Mouse (Mus musculus) adrenal gland, adult 8-10 months (tissue): ENCODE results near the gene Gpr155. TPM values are rescaled to one million over a fixed set of nuclear protein-coding genes. Genes with fewer than 3 reads are reported as not detected.

Source experiments
- DNase-seq: peaks from one replicate; pipeline ENCODE4 v3.0.0; 2022
- total RNA-seq, 4 experiments: library from RNA; stranded (reverse); gene quantifications; 2 replicates each; pipeline ENCODE4 v1.2.4; 2022

Gpr155 gene
- total RNA-seq, 4 experiments from 2014 or later, result 8.5 to 12.8 (median 9.1) TPM

DNA sequence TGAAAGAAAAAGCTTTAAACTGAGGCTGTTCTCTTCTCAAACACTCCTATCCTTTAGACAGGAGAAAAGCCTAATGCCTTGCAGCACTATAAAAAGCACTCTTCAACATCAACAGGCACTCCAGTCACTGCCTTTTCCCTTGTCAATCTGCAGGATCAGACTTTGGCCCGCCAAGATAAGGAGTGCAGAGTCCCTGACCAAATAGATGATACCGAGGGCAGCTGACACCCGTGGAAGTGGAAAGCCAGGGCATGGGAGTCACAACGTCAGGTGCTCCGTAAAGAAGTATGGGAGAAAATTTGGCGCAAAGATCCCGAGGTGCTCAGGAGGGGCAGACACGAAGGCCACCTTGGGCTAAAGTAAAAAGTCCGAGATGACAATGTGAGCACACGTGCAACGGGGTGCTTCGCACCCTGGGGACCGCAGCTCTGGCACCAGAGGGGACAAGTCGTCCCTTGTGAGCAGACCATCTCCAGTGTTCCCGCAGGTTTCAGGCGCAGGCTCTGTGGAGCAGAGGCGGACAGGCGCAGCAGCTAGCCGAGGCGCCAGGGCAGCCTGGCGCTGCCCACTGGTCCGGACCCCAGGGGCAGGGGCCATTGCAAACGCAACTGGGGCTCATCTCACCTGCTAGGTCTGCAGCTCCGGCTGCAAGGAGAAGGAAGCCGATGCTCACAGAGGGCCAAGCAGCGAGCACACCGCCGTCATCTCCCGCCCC is 574 bp downstream of the Gpr155 start:
- DNase-seq, result no peak

DNA sequence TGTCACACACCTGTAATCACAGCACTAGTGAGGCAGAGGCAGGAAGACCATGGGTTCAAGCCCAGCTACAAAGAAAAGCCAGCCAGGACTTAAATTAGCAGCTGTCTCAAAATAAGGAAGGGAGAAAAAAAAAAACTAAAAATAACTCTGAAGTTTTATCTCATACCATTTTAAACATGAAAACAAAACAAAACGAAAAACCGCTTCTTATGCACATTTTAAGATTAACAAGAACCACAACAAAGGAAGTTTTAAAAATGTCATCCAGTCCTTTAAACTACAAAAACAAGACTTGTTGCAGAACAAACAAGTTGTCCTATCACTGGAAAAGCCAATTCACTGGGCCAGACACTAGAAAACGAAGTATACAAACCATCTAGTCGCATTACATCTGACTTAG is 1.2 kb downstream of the Gpr155 start:
- DNase-seq, result no peak

DNA sequence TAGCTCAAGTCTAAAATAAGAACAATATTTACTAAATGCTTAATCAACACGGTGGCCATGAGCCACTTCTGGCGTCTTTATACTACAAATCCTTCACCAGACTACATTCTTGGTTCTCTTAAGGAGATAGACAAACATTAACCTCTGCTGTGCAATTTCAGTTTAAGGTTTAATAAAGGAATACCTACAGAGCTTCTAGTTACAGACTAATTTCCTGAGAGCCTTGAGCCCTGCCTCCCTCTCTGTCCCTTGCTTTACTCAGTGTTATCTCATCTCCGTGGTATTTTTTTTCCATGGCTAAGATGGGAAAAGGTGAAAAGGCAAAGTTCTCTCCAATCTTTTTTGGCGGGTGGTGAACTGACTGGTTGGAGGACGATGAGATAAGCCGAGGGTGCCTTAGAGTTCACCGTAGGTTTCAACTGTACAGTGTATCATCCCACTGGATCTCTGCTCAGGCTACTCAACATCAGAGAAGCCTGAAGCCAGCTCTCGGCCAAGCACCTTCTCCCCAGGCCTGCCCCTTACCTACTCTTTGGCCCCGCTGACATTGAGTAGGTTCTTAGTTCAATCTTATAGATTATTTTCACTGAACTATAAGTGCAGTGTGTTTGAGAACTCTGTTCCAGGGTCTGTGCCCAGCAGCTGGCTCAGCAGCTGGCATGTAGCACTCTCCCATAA is 5.9 kb downstream of the Gpr155 start:
- no peak for DNase-seq

DNA sequence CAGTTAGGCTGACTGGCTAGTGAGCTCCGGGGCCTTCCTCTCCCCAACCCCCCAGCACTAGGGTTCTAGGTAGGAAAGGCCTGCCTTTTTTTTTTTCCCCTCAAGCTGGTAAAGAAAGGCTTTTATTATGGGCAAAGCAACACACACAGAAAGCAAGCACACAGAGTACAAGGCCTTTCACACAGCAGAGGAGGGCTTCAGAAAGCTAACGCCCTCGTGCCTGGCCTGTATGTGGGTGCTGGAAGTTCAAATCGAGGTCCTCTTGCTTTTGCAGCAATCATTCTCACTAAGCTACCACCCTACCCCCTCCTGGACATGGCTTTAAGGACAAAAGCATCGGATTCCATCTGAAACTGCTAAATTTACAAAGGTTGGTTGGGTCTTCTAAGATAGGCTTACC is 6.7 kb downstream of the Gpr155 start:
- DNase-seq, result no peak

DNA sequence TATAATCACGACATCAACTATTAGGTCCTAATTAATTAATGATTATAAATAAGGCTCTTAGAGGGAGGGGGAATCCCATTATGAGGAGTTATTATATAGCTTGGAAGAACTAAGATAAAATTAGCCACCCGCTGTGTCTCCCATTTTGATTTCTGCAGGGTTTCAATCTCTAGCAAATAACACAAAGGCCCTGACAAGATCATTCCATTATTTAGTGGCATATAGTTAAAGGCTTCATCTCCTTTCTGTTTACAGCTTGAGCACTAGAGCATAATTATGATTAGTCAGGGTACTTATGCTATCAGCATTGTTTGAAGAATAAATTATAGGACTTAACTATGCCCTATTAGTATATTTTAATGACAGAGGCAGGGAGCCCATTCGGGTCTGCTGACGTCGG is 8.0 kb downstream of the Gpr155 start:
- no peak for DNase-seq

DNA sequence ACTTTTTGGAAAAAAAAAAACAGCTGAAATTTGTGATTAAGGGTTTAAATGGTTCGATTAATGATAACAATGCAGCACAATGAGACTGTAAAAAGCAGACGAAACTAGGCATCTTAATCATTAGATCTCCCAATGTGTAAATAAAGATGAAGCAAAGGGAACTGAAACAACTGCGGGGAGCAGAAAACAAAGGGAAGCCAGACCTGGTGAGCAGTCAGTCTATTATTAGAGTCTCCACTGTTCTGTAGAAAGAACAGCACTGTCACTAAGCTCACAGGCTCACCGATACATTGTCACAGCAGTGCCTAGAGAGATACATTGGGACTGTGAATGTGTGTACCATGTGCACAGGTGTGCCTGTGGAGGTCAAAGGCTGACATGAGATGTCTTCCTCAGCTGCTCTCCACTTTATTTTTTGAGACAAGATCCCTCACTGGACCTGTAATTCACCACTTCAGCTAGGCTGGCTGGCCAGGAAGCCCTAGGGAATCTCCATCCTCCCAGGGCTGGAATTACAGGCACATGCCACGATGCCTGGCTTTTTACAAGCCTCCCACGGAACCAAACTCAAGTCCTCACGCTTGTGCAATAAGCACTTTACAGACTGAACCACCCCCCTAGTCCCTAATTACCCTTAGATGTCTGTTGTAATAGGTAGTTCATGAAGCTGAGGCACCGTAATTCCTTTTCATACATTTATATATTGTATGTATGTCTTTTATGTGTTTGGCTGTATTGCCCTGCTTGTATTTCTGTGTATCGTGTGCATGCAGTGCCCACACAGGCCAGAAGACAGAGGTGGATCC is 14.6 kb downstream of the Gpr155 start:
- DNase-seq, result no peak

DNA sequence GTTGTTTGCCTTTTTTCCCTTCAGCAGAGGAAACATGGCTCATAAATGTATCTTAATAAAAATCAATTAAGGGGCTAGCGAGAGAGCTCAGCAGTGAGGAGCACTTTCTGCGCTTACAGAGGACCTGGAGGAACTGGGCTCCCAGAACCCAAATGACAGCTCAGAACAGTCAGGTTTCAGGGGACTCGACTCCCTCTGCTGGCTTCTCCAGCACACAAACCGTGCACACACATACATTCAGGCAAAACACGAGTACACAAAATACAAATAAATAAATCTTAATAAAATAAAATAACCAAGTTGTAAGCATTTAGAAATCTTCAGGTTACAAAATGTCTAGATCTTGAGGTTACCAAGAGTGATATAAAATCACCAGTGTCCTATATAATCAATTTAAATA is 22.9 kb downstream of the Gpr155 start:
- DNase-seq, result no peak

DNA sequence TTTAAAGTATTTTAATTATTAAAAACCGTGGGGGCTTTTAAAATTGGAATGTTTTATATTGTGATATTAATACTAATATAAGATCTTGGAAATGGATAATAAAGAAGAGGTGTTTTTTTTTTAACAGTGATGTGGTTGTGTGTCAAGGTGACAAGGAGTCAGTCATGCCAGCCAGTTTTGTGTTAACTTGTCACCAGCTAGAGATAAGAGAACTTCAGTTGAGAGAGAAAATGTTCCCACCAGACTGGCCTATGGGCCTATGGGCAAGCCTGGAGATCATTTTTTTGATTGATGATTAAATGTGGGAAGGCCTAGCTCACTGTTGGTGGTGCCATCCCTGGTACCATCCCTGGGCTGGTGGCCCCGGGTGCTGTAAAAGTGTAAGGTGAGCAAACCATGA is 25.8 kb downstream of the Gpr155 start:
- no peak for DNase-seq

DNA sequence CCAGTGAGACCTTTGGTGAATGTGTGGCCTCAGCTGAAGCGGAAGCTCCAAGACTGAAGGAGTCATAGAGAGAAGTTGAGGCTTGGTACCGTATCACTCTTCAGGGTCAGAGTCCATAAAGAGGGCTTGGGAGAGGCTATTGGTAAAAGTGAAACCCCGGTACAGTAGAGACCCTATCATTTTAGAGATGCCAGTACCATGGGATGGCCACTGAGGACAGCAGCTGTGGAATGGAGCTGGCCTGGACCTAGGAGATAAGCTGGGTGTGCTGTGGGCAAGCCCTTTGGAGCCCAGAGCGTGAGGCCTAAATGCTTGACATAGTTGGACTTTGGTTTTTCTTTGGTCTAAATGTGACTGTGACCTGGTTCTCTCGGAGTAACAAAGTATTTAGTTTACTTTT is 26.4 kb downstream of the Gpr155 start:
- no peak for DNase-seq

DNA sequence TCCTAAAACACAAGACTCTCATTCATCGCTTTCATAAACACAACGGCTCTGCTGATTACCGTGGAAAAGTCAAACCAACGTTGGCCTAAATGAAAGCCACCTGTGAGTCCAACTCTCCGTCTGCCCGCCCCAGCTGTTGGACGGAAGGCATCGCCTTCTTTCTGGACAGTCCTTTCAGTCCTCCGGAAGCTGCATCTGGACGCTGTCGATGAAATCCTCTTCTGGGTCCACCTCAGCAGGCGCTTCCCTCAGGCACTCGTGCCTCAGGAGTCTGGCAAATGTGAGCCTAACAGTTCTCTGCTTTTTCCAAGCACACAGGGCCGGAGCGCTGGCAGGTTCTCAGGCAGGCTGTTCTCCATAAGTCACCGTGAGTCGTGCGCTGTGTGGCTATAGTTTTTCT is 29.4 kb downstream of the Gpr155 start:
- no peak for DNase-seq

DNA sequence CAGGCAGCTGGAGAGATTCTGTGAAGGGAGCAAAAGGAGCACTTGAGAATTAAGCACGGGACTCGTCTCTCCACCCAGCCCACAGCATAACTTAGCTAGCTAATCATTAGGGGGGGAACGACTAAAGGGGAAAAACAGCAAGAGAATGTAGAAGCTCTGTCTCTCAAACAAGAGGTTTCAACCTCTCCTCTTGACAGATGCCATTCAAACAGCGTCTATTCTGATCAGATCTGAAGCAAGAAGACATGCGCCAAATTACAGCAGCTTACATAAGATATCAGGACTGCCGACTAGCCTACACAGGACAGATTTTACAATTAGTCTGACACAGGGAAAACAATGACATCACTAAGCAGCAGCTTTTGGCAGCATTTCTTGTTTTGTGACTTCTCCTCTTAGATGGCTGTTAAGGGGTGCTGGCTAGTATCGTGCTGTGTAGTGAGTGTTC is 34.4 kb downstream of the Gpr155 start:
- DNase-seq, result no peak

DNA sequence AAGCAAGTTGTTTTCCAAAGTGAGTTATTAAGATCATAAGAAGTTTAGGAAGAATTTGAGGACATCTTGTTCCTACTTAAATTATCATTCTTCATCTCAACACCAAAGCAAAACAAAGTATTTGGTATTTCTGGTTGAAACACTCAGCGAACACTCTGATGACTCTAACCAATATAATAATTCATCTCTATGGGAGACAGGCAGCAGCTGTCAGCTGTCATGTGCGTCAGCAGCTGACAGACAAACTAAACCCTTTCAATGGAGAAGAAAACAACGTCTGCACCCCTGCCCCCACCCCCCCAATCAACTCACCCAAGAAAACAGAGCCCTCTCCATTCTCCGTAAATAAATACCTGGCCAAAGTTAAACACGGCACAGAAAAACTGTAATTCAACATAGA is 34.9 kb downstream of the Gpr155 start:
- no peak for DNase-seq

DNA sequence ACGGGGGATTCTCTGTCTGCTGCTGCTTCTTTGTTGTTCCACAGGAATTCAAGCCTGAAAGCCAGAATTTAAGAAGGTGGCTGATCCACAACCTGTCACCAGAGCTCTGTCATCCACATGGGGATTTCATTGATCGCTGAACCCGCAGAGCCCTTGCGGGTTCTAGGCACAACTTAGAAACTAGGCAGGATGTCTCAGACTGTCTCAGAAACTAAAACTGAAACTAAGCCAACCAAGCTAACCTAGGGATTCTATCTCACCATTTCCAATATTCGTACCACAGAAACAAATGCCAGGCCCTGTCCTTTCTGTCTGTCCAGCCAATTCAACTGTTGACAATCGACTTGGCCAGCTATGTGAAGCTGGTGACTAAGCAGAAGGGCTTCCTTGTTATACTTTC is 38.2 kb downstream of the Gpr155 start:
- no peak for DNase-seq

DNA sequence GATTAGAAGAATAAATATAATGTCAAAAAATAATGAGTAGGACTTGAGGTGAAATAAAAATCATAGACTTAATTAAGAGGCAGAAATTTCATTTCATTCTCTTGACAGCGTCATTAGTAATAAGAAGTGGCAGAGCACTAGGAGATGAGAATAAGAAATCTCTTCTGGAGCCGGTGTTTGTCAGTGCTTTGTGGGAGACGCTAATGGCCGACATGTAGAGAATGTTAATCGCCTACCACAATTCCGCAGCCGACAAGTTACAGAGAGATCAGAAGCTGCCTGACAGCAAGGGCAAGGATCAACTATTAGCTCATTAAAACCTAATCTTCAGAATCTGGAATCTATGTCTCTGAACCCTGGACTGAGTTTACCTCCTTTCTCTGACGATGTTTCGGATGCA is 38.6 kb downstream of the Gpr155 start:
- DNase-seq, result no peak

DNA sequence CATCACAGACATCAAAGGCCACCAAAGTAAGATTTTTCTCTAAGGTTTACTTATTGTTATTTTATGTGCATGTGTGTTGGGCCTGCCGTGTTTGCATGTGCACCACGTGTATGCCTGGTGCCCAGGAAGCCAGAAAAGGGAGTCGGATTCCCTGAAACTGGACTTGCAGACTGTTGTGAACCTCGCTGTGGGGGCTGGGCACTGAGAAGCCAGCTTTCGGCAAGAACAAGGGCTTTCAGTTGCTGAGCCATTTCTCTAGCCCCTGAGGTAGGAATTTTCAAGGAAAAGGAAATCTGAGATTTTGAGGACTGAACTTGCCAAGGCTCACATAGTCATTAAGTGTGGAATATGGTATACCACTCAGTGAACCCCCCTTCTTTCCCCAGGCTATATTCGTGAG is 39.2 kb downstream of the Gpr155 start:
- DNase-seq, result no peak

DNA sequence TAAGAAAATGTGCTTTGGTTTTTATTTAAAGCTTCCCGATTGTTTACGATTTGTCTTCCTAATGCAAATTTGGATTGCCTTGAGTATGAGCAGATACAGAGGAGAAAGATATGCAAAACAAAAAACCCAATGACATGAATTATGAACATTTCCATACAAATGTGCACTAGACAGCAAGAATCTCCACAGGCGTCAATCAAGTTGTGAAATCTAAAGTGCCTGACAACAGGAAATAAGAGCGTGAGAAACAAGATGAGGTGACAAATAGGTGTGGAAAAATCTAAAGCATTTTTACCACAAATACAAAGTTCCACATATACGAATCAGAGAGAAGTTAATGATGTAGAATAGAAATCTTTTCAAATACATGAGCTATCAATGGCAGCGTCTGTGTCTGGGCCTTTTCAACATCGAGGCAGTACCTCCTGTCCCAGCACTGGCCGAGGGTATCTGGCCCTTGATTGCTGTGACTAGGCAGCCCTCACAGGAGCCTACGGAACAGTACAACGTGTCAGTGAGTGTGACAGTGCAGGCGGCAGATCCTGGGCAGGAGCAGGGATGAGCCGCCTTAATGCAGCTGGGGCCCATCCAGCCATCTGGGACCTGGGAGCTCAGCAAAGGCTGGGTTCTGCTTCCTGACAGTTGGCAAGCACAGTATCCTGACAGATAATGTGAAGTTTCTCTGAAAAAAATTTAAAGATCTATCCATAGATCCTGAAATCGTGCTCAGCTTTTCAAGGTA is 39.9 kb downstream of the Gpr155 start:
- no peak for DNase-seq

DNA sequence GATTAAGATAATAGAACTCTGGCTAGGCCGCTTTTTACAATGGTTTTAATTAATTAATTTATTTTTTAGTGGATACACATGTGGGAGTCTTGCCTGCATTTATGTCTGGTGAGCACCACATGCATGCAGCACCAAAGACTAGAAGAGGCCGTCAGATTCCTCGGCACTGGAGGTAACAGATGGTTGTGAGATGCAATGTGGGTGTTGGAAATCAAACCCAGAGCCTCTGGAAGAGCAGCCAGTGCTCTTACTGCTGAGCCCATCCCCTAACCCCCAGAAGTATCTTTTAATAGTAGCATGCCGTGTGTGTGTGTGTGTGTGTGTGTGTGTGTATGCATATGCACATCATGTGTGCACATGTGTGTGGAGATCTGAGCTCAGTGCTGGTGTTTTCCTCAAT is 41.2 kb downstream of the Gpr155 start:
- DNase-seq, result no peak

DNA sequence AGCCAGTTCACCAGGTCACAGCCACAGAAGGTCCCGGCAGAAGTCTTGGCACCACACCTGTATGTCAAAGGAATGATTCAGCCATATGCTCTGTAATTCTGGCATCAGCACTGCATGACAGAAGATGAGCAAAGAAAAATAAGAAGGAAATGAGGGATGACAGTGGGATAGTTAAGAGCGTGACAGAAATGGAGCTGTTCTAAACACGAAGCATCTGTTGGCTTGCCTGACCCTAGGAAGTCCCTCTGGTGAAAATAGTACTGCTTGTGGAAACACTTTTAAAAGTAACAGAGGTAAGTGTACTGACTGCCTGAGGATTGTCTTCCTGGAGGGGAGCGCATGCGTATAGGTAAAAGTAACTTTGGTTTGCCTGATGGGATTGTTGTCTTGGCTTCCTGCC is 42.7 kb downstream of the Gpr155 start:
- DNase-seq, result no peak

DNA sequence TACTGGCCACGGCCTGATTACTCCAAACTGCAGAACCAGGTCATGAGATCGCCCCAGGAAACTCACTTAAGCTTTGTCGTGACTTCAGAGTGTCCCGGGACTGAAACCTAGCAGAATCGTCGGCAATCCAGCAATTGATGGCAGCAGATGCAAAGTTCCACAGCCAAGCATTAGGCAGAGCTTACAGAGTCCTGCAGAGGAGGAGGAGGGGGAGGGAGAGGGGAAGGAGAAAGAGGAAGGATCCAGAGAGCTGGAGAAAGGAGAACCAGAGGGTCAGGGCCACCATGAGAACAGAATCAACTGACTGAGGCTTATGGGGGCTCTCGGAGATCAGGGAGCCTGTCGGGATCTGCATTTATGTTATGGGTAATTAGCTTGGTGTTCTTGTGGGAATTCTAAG is 48.0 kb downstream of the Gpr155 start:
- no peak for DNase-seq

DNA sequence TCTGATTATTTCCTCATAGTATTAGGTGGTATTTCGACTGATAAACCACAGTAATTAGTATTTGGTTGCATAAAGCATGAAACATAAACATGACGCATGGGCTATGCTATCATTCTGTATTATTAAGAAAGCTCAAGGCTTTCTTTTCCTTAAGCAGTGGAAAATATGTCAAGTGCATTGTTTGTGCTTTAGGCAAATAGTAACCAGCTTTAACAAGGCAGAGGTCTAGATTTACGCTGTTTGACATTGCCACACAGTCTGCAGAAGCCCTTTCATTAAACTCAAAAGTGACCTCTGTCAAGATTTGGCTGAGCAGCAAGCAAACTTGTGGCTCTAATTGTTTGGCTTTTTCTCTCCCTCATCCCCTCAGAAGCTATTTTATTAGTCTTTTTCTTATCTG is 50.4 kb downstream of the Gpr155 start:
- no peak for DNase-seq

DNA sequence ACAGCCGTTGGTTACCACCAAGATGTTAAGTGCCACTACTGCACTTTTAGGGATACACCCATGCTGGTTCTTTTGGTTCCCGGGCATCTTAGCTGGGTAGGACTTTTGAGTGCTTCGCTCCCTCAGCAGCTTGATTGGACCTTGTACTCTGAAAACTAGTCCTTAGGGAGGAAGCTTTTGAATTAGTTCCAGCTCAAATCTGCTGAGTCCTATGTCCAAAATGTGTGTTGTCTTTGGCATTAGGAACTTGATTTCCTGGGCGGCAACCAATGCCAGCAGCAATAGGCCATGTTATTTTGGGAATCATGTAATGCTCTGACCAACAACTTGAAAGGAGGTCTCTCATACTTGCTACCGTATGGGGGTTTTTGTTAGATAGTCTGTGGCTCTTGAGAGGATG is 60.5 kb downstream of the Gpr155 start:
- no peak for DNase-seq

DNA sequence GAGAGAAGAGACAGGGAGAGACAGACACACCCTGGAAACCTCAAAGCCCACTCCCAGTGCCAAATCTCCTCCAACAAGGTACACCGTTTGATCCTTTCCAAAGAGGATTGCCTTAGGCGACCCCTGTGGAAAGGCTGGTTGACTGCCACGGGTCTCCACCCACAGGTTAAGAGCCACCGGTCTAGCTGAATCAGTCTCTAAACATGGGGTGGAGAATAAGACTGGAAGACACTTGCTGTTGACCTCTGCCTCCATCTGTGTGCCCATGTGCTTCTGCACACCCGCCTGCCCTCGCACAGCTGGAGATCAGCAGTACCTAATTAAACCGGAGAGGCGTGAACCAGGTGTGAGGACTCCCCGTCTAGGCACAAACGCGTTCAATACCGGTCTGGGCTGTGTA is 63.4 kb downstream of the Gpr155 start:
- DNase-seq, result no peak

DNA sequence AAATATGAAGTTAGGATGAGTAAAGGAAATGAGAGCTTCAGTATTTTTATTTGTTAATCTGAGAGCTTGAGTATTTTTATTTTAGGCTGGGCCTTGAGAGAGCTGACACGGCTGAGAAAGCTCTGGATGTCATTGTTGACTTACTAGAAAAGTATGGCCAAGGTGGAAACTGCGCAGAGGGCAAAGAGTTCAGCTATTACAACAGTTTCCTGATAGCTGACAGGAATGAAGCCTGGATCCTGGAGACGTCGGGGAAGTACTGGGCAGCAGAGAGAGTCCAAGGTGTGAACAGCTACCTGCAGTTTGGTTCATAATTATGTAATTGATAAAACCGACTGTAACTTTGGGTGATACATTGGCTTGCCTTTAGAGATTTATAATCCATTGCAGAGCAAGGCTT is 67.2 kb downstream of the Gpr155 start:
- DNase-seq, result no peak
